Mouse (Mus musculus) adrenal gland, adult (tissue): Measurements from ENCODE around the gene Mypn.

Experiments used
- DNase-seq, 2 experiments: peaks; one replicate each; pipeline ENCODE4 v3.0.0; 2022 to 2023; ENCODE audit warnings: low spot score in 1 of 2; ENCODE audit not compliant: inconsistent age in 2 of 2

The Mypn gene

GRCm38 (mm10) chr10:63201534-63201933 lies 2.2 kb downstream of the Mypn start:
- no peak for DNase-seq

DNA sequence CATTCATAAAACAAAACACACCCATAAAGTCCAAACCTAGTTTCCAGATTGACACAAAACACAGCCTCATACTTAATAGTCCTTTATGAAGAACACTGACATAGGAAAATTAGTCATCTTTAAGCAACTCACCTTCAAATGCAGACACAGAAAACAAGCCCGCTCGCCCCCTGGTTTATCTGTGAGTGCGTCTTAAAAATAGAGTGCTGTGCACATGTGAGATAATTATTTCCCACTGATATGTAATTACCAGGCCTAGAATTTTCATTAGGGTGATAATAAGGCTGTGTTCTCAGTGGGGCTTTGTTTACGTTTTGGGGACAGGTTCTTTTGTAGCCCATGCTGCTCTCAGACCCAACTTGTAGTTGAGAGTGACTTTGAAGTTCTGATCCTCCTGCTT lies 4.7 kb downstream of the Mypn start:
- DNase-seq, result no peak

DNA sequence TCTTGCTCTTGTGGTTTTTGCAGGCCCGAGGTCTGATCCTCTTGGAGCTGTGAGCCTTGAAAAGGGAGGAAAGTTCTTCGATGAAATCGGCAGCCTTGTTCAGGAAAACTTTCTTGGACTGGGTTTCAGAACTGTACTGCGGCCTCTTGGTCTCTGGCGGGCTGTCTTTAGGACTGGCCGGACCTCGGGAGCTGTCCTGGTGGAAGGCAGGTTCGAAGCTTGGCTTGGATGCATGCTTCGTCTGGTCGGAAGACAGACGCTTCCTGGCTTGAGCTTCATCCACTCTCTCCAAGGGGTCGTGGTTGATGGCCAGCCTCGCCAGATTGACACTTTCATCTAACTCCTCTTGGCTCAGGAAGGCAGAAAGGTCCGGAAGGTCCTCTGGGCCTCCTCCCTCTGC lies 11.0 kb downstream of the Mypn start:
- no peak for DNase-seq

DNA sequence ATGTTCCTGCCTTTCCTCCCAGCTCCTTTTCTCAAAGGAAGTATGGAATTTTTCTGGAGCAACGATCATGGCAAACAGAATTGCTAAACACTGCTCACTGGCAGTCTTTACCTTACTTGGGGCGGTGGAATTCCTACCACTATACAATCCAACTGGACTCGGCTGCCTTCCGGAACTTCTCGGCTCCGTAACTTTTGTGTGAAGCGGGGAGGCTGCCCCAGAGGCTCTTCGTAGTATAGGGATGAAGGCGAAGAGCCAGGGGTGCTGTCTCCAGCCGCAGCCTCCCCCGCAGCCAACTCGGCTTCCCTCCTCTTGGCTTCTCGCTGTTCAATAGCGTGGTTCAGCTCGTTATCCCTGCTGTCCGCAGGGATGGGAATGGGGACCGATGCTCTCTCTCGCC lies 11.5 kb downstream of the Mypn start:
- no peak for DNase-seq

GRCm38 (mm10) chr10:63184451-63184850 lies 19.3 kb downstream of the Mypn start:
- no peak for DNase-seq

GRCm38 (mm10) chr10:63182177-63182768 lies 21.5 kb downstream of the Mypn start:
- DNase-seq, result no peak

GRCm38 (mm10) chr10:63181166-63181565 lies 22.6 kb downstream of the Mypn start:
- no peak for DNase-seq

- DNase-seq, result no peak
Measured at GRCm38 (mm10) chr10:63179524-63179923, 24.2 kb downstream of the Mypn start.

GRCm38 (mm10) chr10:63178318-63178717 lies 25.4 kb downstream of the Mypn start:
- no peak for DNase-seq

GRCm38 (mm10) chr10:63177286-63178140 lies 26.2 kb downstream of the Mypn start:
- peak in 1 of 2 experiments; percentile 31 for DNase-seq

GRCm38 (mm10) chr10:63176471-63176931 lies 27.3 kb downstream of the Mypn start:
- DNase-seq, result no peak

- DNase-seq, result peak in 1 of 2 experiments; percentile 53
Measured at GRCm38 (mm10) chr10:63172089-63172488, 31.7 kb downstream of the Mypn start.

DNA sequence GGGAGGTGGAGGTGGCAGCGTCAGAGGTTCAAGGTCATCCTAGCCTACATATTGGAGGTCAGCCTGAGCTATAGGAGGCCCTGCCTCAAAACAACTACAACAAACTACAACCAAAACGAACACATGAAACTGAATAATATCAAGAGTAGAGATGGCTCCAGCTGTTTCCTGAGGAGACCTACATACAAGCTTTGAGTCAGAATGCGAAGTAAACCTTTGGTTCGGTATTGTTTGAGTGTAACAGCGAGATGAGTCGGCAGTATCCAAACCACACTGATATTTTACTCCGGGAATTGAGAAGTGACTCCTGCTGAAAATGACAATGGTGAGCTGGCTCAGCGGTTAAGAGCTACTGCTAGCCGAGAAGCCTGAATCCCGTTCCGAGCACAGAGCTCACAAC lies 34.2 kb downstream of the Mypn start:
- no peak for DNase-seq

DNA sequence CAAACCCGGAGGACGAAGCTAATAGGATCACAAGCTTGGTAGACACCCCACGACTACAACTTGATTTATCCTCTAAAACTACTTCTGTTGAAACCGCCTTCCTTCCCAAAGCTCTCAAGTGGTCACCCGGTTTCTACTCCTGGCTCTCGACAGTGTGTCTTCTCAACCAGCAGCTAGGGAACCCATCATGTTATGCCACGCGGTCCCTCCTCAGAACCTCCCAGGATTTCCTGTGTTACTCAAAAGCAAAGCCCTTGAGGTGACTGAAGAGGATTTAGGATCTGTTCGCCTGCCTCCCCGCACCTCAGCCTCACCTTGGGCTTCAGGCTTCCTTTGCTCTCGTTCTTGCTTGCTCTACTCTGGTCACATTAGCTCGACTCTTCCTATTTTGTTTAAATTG lies 35.6 kb downstream of the Mypn start:
- peak in 1 of 2 experiments; percentile 20 for DNase-seq

GRCm38 (mm10) chr10:63167241-63167995 lies 36.3 kb downstream of the Mypn start:
- DNase-seq, result peak in 1 of 2 experiments; percentile 61

GRCm38 (mm10) chr10:63165752-63166412 lies 37.9 kb downstream of the Mypn start:
- DNase-seq, result no peak

DNA sequence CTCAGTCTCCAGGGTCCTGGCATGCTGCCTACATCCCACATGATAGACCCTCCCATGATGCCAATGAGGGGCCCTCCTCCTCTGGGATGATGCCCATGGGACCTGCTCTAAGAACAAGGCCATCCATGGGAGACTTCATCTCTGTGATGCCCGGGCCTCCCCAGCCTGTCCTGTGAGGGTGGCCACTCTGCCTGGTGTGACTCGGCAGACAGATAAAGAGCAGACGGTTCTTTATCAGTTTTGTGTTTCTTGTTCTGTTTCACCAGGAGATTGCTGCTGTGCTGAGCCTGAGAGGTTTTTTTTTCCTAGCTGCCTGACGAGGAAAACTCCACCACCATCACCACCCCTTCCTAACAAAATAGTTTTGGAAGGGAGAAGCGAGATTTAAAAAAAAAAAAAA lies 42.5 kb downstream of the Mypn start:
- DNase-seq, result peak in 1 of 2 experiments; percentile 37

DNA sequence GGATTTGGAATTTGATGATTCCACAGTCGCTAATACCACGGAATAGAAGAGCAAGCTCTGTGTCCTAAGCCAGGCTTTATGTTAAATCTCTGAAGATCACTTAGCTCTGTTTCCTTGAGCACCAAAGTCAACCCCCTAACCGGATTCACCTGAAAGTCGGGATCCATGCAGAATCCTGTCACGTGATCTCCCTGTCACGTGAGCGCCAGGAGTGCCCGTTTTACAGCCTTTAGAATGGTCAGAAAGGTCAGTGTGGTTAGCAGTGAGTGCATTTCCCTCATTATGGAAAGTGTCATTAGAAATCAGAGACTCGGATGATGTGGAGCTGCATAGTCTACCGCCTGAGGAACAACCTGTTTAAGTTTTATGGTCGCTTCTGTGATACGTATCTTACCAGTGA lies 43.1 kb downstream of the Mypn start:
- DNase-seq, result no peak

- DNase-seq, result peak; percentile 88 to 94
Measured at GRCm38 (mm10) chr10:63158191-63158590, 45.6 kb downstream of the Mypn start.

DNA sequence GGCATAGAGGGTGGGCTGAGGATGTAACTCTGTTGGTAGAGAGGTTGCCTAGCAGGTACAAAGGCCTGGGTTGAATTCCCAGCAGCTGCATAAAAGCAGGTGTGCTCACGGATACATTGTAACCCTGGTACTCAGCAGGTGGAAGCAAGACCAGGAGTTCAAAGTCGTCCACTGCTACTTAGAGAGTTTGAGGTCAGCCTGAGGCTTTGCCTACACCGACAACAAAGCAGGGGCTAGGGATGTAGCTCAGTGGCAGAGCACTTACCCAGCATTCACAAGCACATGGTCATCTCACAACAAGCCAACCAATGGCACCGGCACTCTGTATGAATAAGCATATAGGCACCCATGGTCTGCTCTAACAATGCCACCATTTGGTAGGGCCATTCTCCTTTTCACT lies 46.3 kb downstream of the Mypn start:
- peak in 1 of 2 experiments; percentile 61 for DNase-seq

GRCm38 (mm10) chr10:63156919-63157318 lies 46.8 kb downstream of the Mypn start:
- peak; percentile 84 to 92 for DNase-seq
